Mouse (Mus musculus): Measurements from ENCODE around the gene Gpr162. TPM values are rescaled to one million over a fixed set of nuclear protein-coding genes. Genes with fewer than 3 reads are reported as not detected.
"Not testable (repeated sequence)": the region's sequence is repeated elsewhere in the genome, so short reads cannot be mapped to it uniquely, and the experiment has no call there.

The Gpr162 gene
- polyA plus RNA-seq, 1 experiment = 9.0 TPM

DNA sequence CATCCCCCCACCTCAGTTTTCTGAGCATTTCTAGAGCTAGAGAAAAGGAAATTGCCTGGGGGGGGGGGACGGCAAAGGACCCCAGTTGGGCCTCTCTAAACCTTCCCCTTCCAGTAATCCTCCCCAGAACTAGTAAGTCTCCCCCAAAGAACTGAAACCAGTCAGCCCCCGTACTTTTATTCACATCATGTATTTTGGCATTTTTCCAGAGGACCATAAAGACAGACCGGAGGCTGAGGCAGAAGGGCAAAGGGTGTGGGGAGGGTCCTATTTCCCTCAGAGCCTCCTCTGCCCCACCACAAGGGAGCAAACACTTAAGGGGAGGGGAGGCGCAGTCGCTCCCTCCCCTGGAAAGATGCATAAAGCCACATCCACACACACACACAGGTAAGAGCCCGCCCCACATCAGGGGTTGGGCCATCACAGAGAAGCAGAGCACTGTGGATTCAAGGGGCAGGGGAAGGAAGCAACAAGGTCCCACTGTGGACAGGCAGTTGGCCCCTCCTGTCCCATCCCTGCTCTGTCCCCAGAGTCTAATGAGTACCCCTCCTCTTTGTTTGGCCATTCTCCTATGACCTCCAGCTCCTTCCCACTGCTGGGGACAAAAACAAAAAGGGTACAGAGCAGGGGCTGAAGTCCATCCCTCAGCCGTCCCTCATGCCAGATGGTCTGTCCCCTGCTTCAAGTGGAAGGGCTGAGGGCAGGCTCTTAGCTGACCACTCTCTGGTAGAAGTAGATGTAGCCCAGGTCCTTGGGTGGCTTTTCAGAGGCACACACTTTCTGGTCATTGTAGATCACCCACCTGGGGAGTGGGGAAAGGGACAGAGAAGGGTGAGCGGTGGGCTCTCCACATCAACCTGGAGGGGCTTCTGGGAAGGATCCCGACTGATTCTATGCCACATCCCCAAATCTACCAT lies 48.7 kb downstream of the Gpr162 start:
- Histone ChIP-seq H3K36me3 (ENCODE audit: control insufficient read depth, insufficient read depth, low read length) (peaks cover 5% of the 10 kb centered on the region), H3K27me3 (ENCODE audit: control insufficient read depth, insufficient read depth, low read length) (no peaks in the 10 kb centered on the region), H3K4me3 (ENCODE audit: control insufficient read depth, low read depth, low read length) (peak overlapping the region; percentile 83), H3K4me1 (ENCODE audit: control insufficient read depth, insufficient read depth, low read length) (peaks cover 38% of the 10 kb centered on the region), H3K27ac (ENCODE audit: control insufficient read depth, insufficient read depth, low read depth, low read length) (peak overlapping the region; percentile 99)
- TF ChIP-seq CTCF (IDR thresholded peaks at IDR 0.05; ENCODE audit: control insufficient read depth, insufficient read depth, insufficient replicate concordance, low read depth, low read length) = no peak
- TF ChIP-seq POLR2A (IDR thresholded peaks at IDR 0.05; ENCODE audit: control insufficient read depth, low read depth, low read length) = no peak

GRCm38 (mm10) chr6:124814448-124814847 lies 49.3 kb downstream of the Gpr162 start:
- TF ChIP-seq CTCF (IDR thresholded peaks at IDR 0.05; ENCODE audit: control insufficient read depth, insufficient read depth, insufficient replicate concordance, low read depth, low read length) = no peak
- TF ChIP-seq POLR2A (IDR thresholded peaks at IDR 0.05; ENCODE audit: control insufficient read depth, low read depth, low read length) = no peak
- H3K36me3 ChIP-seq (ENCODE audit: control insufficient read depth, insufficient read depth, low read length) = peaks cover 5% of the 10 kb centered on the region
- peak overlapping the region; percentile 99 for H3K27ac ChIP-seq (ENCODE audit: control insufficient read depth, insufficient read depth, low read depth, low read length)
- peak overlapping the region; percentile 83 for H3K4me3 ChIP-seq (ENCODE audit: control insufficient read depth, low read depth, low read length)
- no peaks in the 10 kb centered on the region for H3K27me3 ChIP-seq (ENCODE audit: control insufficient read depth, insufficient read depth, low read length)
- H3K4me1 ChIP-seq (ENCODE audit: control insufficient read depth, insufficient read depth, low read length) = peaks cover 42% of the 10 kb centered on the region

DNA sequence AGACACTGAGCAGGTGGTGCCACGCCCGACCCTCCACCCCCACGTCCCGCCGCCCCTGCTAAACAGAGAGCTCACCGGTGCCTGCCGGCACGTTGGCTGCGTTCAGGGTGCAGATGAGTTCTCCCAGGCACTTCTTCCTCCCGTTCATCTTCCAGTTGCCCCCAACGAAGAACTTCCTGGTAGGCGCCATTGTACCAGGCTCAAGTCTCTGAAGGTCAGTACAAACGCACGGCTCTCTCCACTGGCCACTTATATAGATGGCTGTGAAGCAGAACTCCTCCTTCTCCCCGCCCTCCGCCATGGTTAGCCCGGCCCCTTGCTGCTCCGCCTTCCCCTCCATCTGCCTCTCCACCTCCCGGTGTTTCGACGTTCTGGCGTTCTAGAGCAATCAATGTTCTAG lies 49.9 kb downstream of the Gpr162 start, which contains the start of gene Tpi1:
Gene Tpi1, minus strand, starts transcription at position 364 of the 400 bp plus-strand sequence.
- Histone ChIP-seq H3K36me3 (ENCODE audit: control insufficient read depth, insufficient read depth, low read length) (peaks cover 5% of the 10 kb centered on the region), H3K4me1 (ENCODE audit: control insufficient read depth, insufficient read depth, low read length) (peaks cover 46% of the 10 kb centered on the region), H3K27me3 (ENCODE audit: control insufficient read depth, insufficient read depth, low read length) (no peaks in the 10 kb centered on the region), H3K27ac (ENCODE audit: control insufficient read depth, insufficient read depth, low read depth, low read length) (peak within 1 kb of the TSS; percentile 99), H3K4me3 (ENCODE audit: control insufficient read depth, low read depth, low read length) (peak within 1 kb of the TSS; percentile 83)
- TF ChIP-seq POLR2A (IDR thresholded peaks at IDR 0.05; ENCODE audit: control insufficient read depth, low read depth, low read length) = no peak; the same call in 1 of the 2 replicates
- no peak; the same call in 1 of the 2 replicates for TF ChIP-seq CTCF (IDR thresholded peaks at IDR 0.05; ENCODE audit: control insufficient read depth, insufficient read depth, insufficient replicate concordance, low read depth, low read length)

- Histone ChIP-seq H3K4me3 (ENCODE audit: control insufficient read depth, low read depth, low read length) (peak overlapping the region; percentile 83), H3K27me3 (ENCODE audit: control insufficient read depth, insufficient read depth, low read length) (no peaks in the 10 kb centered on the region), H3K27ac (ENCODE audit: control insufficient read depth, insufficient read depth, low read depth, low read length) (peak overlapping the region; percentile 69), H3K4me1 (ENCODE audit: control insufficient read depth, insufficient read depth, low read length) (peaks cover 51% of the 10 kb centered on the region), H3K36me3 (ENCODE audit: control insufficient read depth, insufficient read depth, low read length) (peaks cover 5% of the 10 kb centered on the region)
- TF ChIP-seq CTCF (IDR thresholded peaks at IDR 0.05; ENCODE audit: control insufficient read depth, insufficient read depth, insufficient replicate concordance, low read depth, low read length) (no peak), POLR2A (IDR thresholded peaks at IDR 0.05; ENCODE audit: control insufficient read depth, low read depth, low read length) (no peak)
Measured at GRCm38 (mm10) chr6:124813496-124813895, 50.3 kb downstream of the Gpr162 start.

DNA sequence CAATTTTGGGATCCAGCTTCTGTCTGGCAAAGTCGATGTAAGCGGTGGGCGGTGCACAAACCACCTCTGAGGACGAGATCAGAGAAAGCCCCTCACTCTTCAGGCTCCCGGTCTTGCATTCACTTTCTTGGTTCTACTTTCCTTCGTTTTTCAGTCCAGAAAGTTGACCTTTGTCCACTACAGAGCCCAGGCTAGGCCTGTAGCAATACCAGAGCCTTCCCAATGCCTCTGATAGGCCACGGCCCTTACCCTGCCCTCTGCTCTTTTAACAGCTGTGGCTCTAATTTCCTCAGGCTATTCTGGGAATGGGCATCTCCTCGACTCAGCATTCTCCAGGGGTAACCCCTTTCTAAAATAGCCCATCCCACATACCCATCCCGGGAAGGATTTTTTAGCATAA lies 50.9 kb downstream of the Gpr162 start:
- Histone ChIP-seq H3K4me3 (ENCODE audit: control insufficient read depth, low read depth, low read length) (peak overlapping the region; percentile 83), H3K27ac (ENCODE audit: control insufficient read depth, insufficient read depth, low read depth, low read length) (no peak overlapping the region), H3K36me3 (ENCODE audit: control insufficient read depth, insufficient read depth, low read length) (peaks cover 5% of the 10 kb centered on the region; the same call in 1 of the 2 replicates), H3K27me3 (ENCODE audit: control insufficient read depth, insufficient read depth, low read length) (no peaks in the 10 kb centered on the region), H3K4me1 (ENCODE audit: control insufficient read depth, insufficient read depth, low read length) (peaks cover 54% of the 10 kb centered on the region)
- TF ChIP-seq CTCF (IDR thresholded peaks at IDR 0.05; ENCODE audit: control insufficient read depth, insufficient read depth, insufficient replicate concordance, low read depth, low read length) (no peak), POLR2A (IDR thresholded peaks at IDR 0.05; ENCODE audit: control insufficient read depth, low read depth, low read length) (no peak)

DNA sequence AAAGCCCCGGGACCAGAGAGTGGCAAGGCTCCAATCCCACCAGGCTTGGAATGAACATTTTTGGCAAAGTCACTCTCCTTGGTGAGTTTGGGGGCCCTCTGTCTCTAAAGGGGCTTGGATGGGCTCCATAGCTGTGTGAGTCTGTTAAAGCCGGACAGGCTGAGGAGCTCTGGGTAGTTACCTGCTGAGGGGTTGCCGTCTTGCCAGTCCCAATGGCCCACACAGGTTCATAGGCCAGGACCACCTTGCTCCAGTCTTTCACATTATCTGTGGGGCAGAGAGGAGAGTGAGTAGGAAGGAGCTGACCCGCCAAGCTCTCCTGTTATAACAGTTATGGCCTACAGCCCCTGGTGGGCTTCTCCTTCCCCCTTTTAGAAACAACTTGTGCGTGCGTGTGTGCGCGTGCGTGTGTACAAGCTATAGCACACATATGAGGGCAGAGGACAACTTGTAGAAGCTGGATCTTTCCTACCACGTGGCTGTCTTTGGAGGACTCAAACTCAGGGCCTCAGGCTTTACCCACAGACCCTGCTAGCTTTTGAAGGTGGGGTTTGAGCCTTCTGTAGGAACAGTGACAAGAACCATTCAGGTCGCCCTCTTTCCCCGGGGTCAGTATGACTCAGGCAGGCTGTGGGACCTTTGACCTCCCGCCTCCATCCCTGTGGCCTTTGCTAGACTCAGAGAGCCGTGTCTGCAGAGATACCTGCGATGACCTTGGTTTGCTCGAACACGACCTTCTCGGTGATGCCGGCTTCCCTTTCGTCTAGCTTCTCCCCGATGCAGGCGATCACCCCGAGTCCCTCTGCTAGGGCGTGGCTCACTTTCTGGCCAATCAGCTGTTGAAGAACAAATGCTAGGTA lies 51.9 kb downstream of the Gpr162 start:
- Histone ChIP-seq H3K36me3 (ENCODE audit: control insufficient read depth, insufficient read depth, low read length) (peaks cover 2% of the 10 kb centered on the region; the same call in 1 of the 2 replicates), H3K4me3 (ENCODE audit: control insufficient read depth, low read depth, low read length) (peak overlapping the region; percentile 83), H3K4me1 (ENCODE audit: control insufficient read depth, insufficient read depth, low read length) (peaks cover 52% of the 10 kb centered on the region), H3K27ac (ENCODE audit: control insufficient read depth, insufficient read depth, low read depth, low read length) (no peak overlapping the region), H3K27me3 (ENCODE audit: control insufficient read depth, insufficient read depth, low read length) (no peaks in the 10 kb centered on the region)
- TF ChIP-seq POLR2A (IDR thresholded peaks at IDR 0.05; ENCODE audit: control insufficient read depth, low read depth, low read length) (no peak), CTCF (IDR thresholded peaks at IDR 0.05; ENCODE audit: control insufficient read depth, insufficient read depth, insufficient replicate concordance, low read depth, low read length) (no peak)

DNA sequence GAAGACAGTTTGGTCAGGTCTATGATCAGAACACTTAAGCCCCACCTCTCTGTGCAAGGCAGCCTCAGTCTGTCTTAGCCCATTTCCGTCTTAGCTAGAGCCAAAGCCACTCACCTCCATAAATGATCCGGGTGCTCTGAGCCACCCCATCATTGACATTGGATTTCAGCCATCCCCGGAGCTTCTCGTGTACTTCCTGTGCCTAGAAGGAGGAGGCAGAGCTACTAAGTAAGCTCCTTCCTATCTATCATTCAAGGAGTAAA lies 52.4 kb downstream of the Gpr162 start:
- Histone ChIP-seq H3K4me3 (ENCODE audit: control insufficient read depth, low read depth, low read length) (peak overlapping the region; percentile 83), H3K27ac (ENCODE audit: control insufficient read depth, insufficient read depth, low read depth, low read length) (no peak overlapping the region), H3K27me3 (ENCODE audit: control insufficient read depth, insufficient read depth, low read length) (no peaks in the 10 kb centered on the region), H3K36me3 (ENCODE audit: control insufficient read depth, insufficient read depth, low read length) (peaks cover 2% of the 10 kb centered on the region; the same call in 1 of the 2 replicates), H3K4me1 (ENCODE audit: control insufficient read depth, insufficient read depth, low read length) (peaks cover 56% of the 10 kb centered on the region)
- no peak for TF ChIP-seq POLR2A (IDR thresholded peaks at IDR 0.05; ENCODE audit: control insufficient read depth, low read depth, low read length)
- TF ChIP-seq CTCF (IDR thresholded peaks at IDR 0.05; ENCODE audit: control insufficient read depth, insufficient read depth, insufficient replicate concordance, low read depth, low read length) = no peak

DNA sequence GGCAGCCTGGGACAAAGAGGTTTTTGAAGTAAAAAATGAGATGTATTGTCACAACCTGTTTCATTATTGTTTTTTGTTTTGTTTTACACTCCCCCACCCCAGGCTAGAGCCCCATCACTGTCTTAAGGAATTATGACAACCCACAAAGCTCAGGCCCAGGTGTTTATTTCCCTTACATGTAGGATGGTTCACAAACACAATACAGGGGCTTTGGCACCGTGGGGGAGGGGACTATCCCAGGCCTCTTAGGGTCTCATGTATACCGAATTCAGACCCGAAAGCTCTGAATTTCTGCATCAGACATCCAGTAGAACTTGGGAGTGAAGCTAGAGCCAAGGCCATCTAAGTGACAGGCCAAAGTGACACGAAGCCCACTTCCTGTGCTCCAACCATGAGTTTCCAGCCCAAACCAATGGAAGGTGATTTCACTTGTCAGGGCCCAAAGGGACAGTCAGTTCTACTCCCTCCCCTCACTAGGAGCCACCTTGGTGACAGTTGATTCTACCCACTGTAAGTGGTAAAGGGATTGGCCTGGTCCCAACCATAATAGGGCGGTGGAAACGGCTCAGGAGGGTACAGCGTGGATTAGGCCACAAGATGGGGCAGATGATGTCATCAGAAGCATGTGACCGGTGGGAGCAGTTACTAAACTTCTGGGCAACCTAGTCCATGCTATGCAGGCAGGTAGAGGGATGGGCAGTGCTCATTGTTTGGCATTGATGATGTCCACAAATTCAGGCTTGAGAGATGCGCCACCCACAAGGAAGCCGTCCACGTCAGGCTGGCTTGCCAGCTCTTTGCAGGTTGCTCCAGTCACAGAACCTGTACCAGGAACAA lies 53.0 kb downstream of the Gpr162 start:
- not testable (repeated sequence) for H3K27ac ChIP-seq (ENCODE audit: control insufficient read depth, insufficient read depth, low read depth, low read length); H3K36me3 ChIP-seq (ENCODE audit: control insufficient read depth, insufficient read depth, low read length); H3K27me3 ChIP-seq (ENCODE audit: control insufficient read depth, insufficient read depth, low read length)
- peak overlapping the region; percentile 92 for H3K4me3 ChIP-seq (ENCODE audit: control insufficient read depth, low read depth, low read length)
- H3K4me1 ChIP-seq (ENCODE audit: control insufficient read depth, insufficient read depth, low read length) = peaks cover 59% of the 10 kb centered on the region

Measured in testis, adult 2 months (tissue).